Mouse (Mus musculus) cortical plate, adult 2 months (tissue): ENCODE measurements around the gene Slc17a3.

ENCODE experiments used
- CTCF ChIP-seq: fragments of 200-500 bp; IDR thresholded peaks from 2 replicates; pipeline ENCODE4 v1.5.1; 2011; ENCODE audit warnings: mild to moderate bottlenecking, control low read depth, low read length; ENCODE audit not compliant: insufficient read depth; ENCODE audit errors: extremely low read depth
- POLR2A ChIP-seq: fragments of 200-500 bp; IDR thresholded peaks from 2 replicates; pipeline ENCODE4 v1.6.1; 2011; ENCODE audit warnings: mild to moderate bottlenecking, low read length, control low read depth; ENCODE audit not compliant: insufficient read depth; ENCODE audit errors: extremely low read depth

- TF ChIP-seq CTCF (no peak), POLR2A (no peak)
Observed at GRCm38 (mm10) chr13:23826606-23827005, 12.6 kb upstream of the Slc17a3 start.
